Mouse (Mus musculus): ENCODE data around the gene Sesn1. TPM values are rescaled to one million over a fixed set of nuclear protein-coding genes. Genes with fewer than 3 reads are reported as not detected.
"Not testable (repeated sequence)": the region's sequence is repeated elsewhere in the genome, so short reads cannot be mapped to it uniquely, and the experiment has no call there.

The Sesn1 gene
- polyA plus RNA-seq, 1 experiment from 2014 or later = 35.3 TPM

- Histone ChIP-seq H3K4me3 (replicated peaks; ENCODE audit: low read depth, low read length) (peak overlapping the region; percentile 62), H3K4me2 (ENCODE audit: low read length) (peak overlapping the region; percentile 66), H3K4me1 (replicated peaks; ENCODE audit: insufficient read depth, low read length) (peaks cover 14% of the 10 kb centered on the region; the same call in 1 of the 2 replicates), H3K36me3 (ENCODE audit: insufficient read depth, low read length) (no peaks in the 10 kb centered on the region), H3K9ac (ENCODE audit: low read depth, low read length) (peak overlapping the region; percentile 53), H3K27me3 (ENCODE audit: insufficient read depth, low read length) (no peaks in the 10 kb centered on the region), H3K9me3 (replicated peaks; ENCODE audit: low read length) (no peaks in the 10 kb centered on the region), H3K27ac (peak overlapping the region; percentile 93)
- WGBS = under 1% methylated on average over 36 of the region's 36 CpGs
- ATAC-seq (replicated peaks; ENCODE audit: low FRiP score, low read depth) = no peak
- no peak for DNase-seq (ENCODE audit: low spot score)
- no peak for TF ChIP-seq CTCF (IDR thresholded peaks at IDR 0.05; ENCODE audit: low read depth)
Measured at GRCm38 (mm10) chr10:41810564-41811455, 1.1 kb downstream of the Sesn1 start.

DNA sequence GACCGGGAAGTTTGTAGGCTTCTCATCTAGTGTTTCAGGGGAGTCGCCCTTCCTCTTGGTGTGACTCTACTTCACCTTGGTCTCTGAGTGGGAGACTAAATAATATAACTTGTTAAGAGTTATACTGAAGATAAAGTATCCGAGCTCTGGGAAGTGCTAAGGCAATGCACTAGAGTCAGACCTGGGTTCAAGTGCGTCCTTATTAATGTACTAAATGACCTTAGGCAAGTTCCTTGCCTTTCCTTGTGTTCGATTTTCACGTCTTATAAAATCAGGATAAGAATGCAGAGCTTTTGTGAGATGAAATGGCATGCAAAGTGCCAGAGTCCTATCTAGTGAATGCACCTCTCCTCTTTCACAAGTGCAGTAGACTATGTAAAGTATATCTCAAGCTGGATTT lies 2.8 kb downstream of the Sesn1 start:
- no peak for TF ChIP-seq CTCF (IDR thresholded peaks at IDR 0.05; ENCODE audit: low read depth)
- Histone ChIP-seq H3K36me3 (ENCODE audit: insufficient read depth, low read length) (no peaks in the 10 kb centered on the region), H3K4me2 (ENCODE audit: low read length) (peak overlapping the region; percentile 41), H3K9me3 (replicated peaks; ENCODE audit: low read length) (no peaks in the 10 kb centered on the region), H3K4me1 (replicated peaks; ENCODE audit: insufficient read depth, low read length) (peaks cover 14% of the 10 kb centered on the region; the same call in 1 of the 2 replicates), H3K27me3 (ENCODE audit: insufficient read depth, low read length) (no peaks in the 10 kb centered on the region), H3K27ac (no peak overlapping the region), H3K4me3 (replicated peaks; ENCODE audit: low read depth, low read length) (0 out of 2 replicates have a peak overlapping the region, but pooled peaks have one; percentile 3), H3K9ac (ENCODE audit: low read depth, low read length) (no peak overlapping the region)
- DNase-seq (ENCODE audit: low spot score) (no peak), ATAC-seq (replicated peaks; ENCODE audit: low FRiP score, low read depth) (no peak)
- 54% methylated on average over 6 of the region's 6 CpGs for WGBS

GRCm38 (mm10) chr10:41814305-41814853 lies 4.6 kb downstream of the Sesn1 start:
- H3K9me3 ChIP-seq (replicated peaks; ENCODE audit: low read length) = no peaks in the 10 kb centered on the region

DNA sequence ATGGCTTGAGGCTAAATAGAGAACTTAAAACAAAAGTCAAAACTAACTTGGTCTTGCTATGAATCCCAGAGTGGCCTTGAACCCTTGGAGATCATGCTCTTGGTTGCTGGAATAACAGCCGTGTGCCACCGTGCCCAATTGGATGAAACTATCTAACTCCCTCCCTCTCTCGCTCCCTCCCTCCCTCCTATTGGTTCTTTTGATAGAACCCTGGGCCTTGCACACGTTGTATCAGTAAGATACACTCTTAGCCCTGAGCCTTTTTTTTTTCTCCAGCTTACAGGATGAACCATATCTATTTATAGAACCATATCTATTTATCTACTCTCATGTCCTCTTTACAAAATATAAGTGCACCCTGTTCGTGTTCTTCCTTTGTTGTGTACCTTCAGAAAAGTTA lies 6.8 kb downstream of the Sesn1 start:
- Histone ChIP-seq H3K4me3 (replicated peaks; ENCODE audit: low read depth, low read length) (no peak overlapping the region), H3K9ac (ENCODE audit: low read depth, low read length) (no peak overlapping the region), H3K36me3 (ENCODE audit: insufficient read depth, low read length) (no peaks in the 10 kb centered on the region), H3K4me2 (ENCODE audit: low read length) (no peak overlapping the region), H3K27me3 (ENCODE audit: insufficient read depth, low read length) (no peaks in the 10 kb centered on the region), H3K4me1 (replicated peaks; ENCODE audit: insufficient read depth, low read length) (peaks cover 14% of the 10 kb centered on the region; the same call in 1 of the 2 replicates), H3K27ac (no peak overlapping the region), H3K9me3 (replicated peaks; ENCODE audit: low read length) (no peaks in the 10 kb centered on the region)
- ATAC-seq (replicated peaks; ENCODE audit: low FRiP score, low read depth) (no peak), DNase-seq (ENCODE audit: low spot score) (no peak)
- WGBS = 86% methylated on average over 5 of the region's 5 CpGs
- no peak for TF ChIP-seq CTCF (IDR thresholded peaks at IDR 0.05; ENCODE audit: low read depth)

More at GRCm38 (mm10) chr10:41814305-41814853, 4.6 kb downstream of the Sesn1 start:
- H3K4me3 ChIP-seq (replicated peaks; ENCODE audit: low read depth, low read length) = no peak overlapping the region
- no peak overlapping the region for H3K4me2 ChIP-seq (ENCODE audit: low read length)
- H3K9ac ChIP-seq (ENCODE audit: low read depth, low read length) = no peak overlapping the region
- H3K36me3 ChIP-seq (ENCODE audit: insufficient read depth, low read length) = no peaks in the 10 kb centered on the region
- DNase-seq (ENCODE audit: low spot score) = no peak
- H3K4me1 ChIP-seq (replicated peaks; ENCODE audit: insufficient read depth, low read length) = peaks cover 14% of the 10 kb centered on the region; the same call in 1 of the 2 replicates
- H3K27ac ChIP-seq = no peak overlapping the region
- no peak for ATAC-seq (replicated peaks; ENCODE audit: low FRiP score, low read depth)
- no peak for TF ChIP-seq CTCF (IDR thresholded peaks at IDR 0.05; ENCODE audit: low read depth)
- 82% methylated on average over 6 of the region's 6 CpGs for WGBS
- no peaks in the 10 kb centered on the region for H3K27me3 ChIP-seq (ENCODE audit: insufficient read depth, low read length)

- H3K4me3 ChIP-seq (replicated peaks; ENCODE audit: low read depth, low read length) = no peak overlapping the region
- no peak for ATAC-seq (replicated peaks; ENCODE audit: low FRiP score, low read depth)
- H3K27ac ChIP-seq = no peak overlapping the region
- peaks cover 1% of the 10 kb centered on the region; the same call in 1 of the 2 replicates for H3K4me1 ChIP-seq (replicated peaks; ENCODE audit: insufficient read depth, low read length)
- 89% methylated on average over 8 of the region's 8 CpGs for WGBS
- no peak for DNase-seq (ENCODE audit: low spot score)
- H3K4me2 ChIP-seq (ENCODE audit: low read length) = no peak overlapping the region
- no peak overlapping the region for H3K9ac ChIP-seq (ENCODE audit: low read depth, low read length)
- H3K9me3 ChIP-seq (replicated peaks; ENCODE audit: low read length) = no peaks in the 10 kb centered on the region
- H3K36me3 ChIP-seq (ENCODE audit: insufficient read depth, low read length) = no peaks in the 10 kb centered on the region
- TF ChIP-seq CTCF (IDR thresholded peaks at IDR 0.05; ENCODE audit: low read depth) = no peak
- H3K27me3 ChIP-seq (ENCODE audit: insufficient read depth, low read length) = no peaks in the 10 kb centered on the region
Measured at GRCm38 (mm10) chr10:41818036-41818732, 8.4 kb downstream of the Sesn1 start.

GRCm38 (mm10) chr10:41818733-41819070 lies 9.0 kb downstream of the Sesn1 start:
- H3K27ac ChIP-seq; DNase-seq (ENCODE audit: low spot score); H3K9me3 ChIP-seq (replicated peaks; ENCODE audit: low read length); H3K27me3 ChIP-seq (ENCODE audit: insufficient read depth, low read length); H3K4me2 ChIP-seq (ENCODE audit: low read length); H3K36me3 ChIP-seq (ENCODE audit: insufficient read depth, low read length); H3K4me1 ChIP-seq (replicated peaks; ENCODE audit: insufficient read depth, low read length); ATAC-seq (replicated peaks; ENCODE audit: low FRiP score, low read depth); H3K9ac ChIP-seq (ENCODE audit: low read depth, low read length); H3K4me3 ChIP-seq (replicated peaks; ENCODE audit: low read depth, low read length): not testable (repeated sequence)
- WGBS = 90% methylated on average over 6 of the region's 6 CpGs

Data from kidney, postnatal 0 days (tissue).